Mouse (Mus musculus) neural tube, embryonic 14.5 days (tissue): ENCODE measurements around the gene Ptpro. TPM values are rescaled to one million over a fixed set of nuclear protein-coding genes. Genes with fewer than 3 reads are reported as not detected.

Experiments
- ATAC-seq: fragments of 200-750 bp; cut with Nextera tagmentation; 2 replicates; pipeline ENCODE4 v1.8.0; 2017; ENCODE audit warnings: low read depth, mild to moderate bottlenecking, moderate TSS enrichment, moderate library complexity
- H3K27ac ChIP-seq: fragments of 300-500 bp; sonication (generic); 2 replicates; pipeline ENCODE4 v1.5.1; 2014; ENCODE audit warnings: low read depth, mild to moderate bottlenecking, control low read depth, low read length, moderate library complexity, mixed read lengths
- H3K27me3 ChIP-seq: fragments of 300-500 bp; sonication (generic); 2 replicates; pipeline ENCODE4 v1.6.1; 2014; ENCODE audit warnings: low read length; ENCODE audit not compliant: control insufficient read depth, insufficient read depth
- H3K36me3 ChIP-seq: fragments of 300-500 bp; sonication (generic); 2 replicates; pipeline ENCODE4 v1.6.1; 2014; ENCODE audit warnings: low read length, mixed read lengths; ENCODE audit not compliant: control insufficient read depth, insufficient read depth
- H3K4me1 ChIP-seq: fragments of 300-500 bp; sonication (generic); 2 replicates; pipeline ENCODE4 v1.6.1; 2014; ENCODE audit warnings: low read length; ENCODE audit not compliant: control insufficient read depth, insufficient read depth
- H3K4me2 ChIP-seq: fragments of 300-500 bp; sonication (generic); 2 replicates; pipeline ENCODE4 v1.6.1; 2014; ENCODE audit warnings: mild to moderate bottlenecking, low read depth, low read length, control low read depth
- H3K4me3 ChIP-seq: fragments of 300-500 bp; sonication (generic); 2 replicates; pipeline ENCODE4 v1.5.1; 2014; ENCODE audit warnings: low read depth, low read length, control low read depth, mixed read lengths
- H3K9ac ChIP-seq: fragments of 300-500 bp; sonication (generic); replicated peaks from 2 replicates; pipeline ENCODE4 v1.6.1; 2014; ENCODE audit warnings: low read depth, mild to moderate bottlenecking, control low read depth, low read length, mixed read lengths
- H3K9me3 ChIP-seq: fragments of 300-500 bp; sonication (generic); 2 replicates; pipeline ENCODE4 v1.6.1; 2016; ENCODE audit warnings: low read length; ENCODE audit not compliant: control insufficient read depth
- WGBS: fragments of 180-500 bp; shearing (Covaris S2); extraction: QIAGEN DNeasy Blood & Tissue Kit; methylation state at CpG from one replicate; pipeline ENCODE4 v1.1.7; 2014; 5-methylcytosine and 5-hydroxymethylcytosine counted together
- polyA plus RNA-seq: library from polyadenylated mRNA; unstranded; fragments of >200 nt; fragmentation: Nextera tagmentation; extraction: Ambion mirVana; gene quantifications from 2 replicates; pipeline ENCODE4 v1.2.1, GENCODE M21; 2014

Ptpro gene
- polyA plus RNA-seq, 1 experiment from 2014 or later: 56.4 TPM

- Histone ChIP-seq H3K9ac (no peak overlapping the region), H3K9me3 (no peaks in the 10 kb centered on the region), H3K27me3 (no peaks in the 10 kb centered on the region), H3K27ac (no peak overlapping the region), H3K4me1 (peaks cover 5% of the 10 kb centered on the region; the same call in 1 of the 2 replicates), H3K36me3 (no peaks in the 10 kb centered on the region), H3K4me3 (no peak overlapping the region), H3K4me2 (no peak overlapping the region)
- ATAC-seq: no peak
- 69% methylated on average over 7 of the region's 7 CpGs for WGBS
Measured at GRCm38 (mm10) chr6:137282050-137282449, 29.9 kb downstream of the Ptpro start.

GRCm38 (mm10) chr6:137286376-137286775 is 34.3 kb downstream of the Ptpro start:
- H3K27me3 ChIP-seq: no peaks in the 10 kb centered on the region
- no peaks in the 10 kb centered on the region for H3K36me3 ChIP-seq
- no peaks in the 10 kb centered on the region for H3K4me1 ChIP-seq
- no peak overlapping the region for H3K27ac ChIP-seq
- H3K4me3 ChIP-seq: no peak overlapping the region
- WGBS: 91% methylated on average over 6 of the region's 6 CpGs
- no peak overlapping the region for H3K9ac ChIP-seq
- H3K4me2 ChIP-seq: no peak overlapping the region
- no peak for ATAC-seq
- H3K9me3 ChIP-seq: no peaks in the 10 kb centered on the region

- 61% methylated on average over 7 of the region's 7 CpGs for WGBS
- no peak for ATAC-seq
- no peaks in the 10 kb centered on the region for H3K4me1 ChIP-seq
Measured at GRCm38 (mm10) chr6:137287788-137288187, 35.7 kb downstream of the Ptpro start.

GRCm38 (mm10) chr6:137288264-137288663 is 36.1 kb downstream of the Ptpro start:
- WGBS: 91% methylated on average over 5 of the region's 5 CpGs
- H3K27me3 ChIP-seq: no peaks in the 10 kb centered on the region
- ATAC-seq: no peak
- H3K4me3 ChIP-seq: no peak overlapping the region
- H3K36me3 ChIP-seq: no peaks in the 10 kb centered on the region
- no peak overlapping the region for H3K9ac ChIP-seq
- no peaks in the 10 kb centered on the region for H3K9me3 ChIP-seq
- H3K4me2 ChIP-seq: no peak overlapping the region
- no peak overlapping the region for H3K27ac ChIP-seq
- no peaks in the 10 kb centered on the region for H3K4me1 ChIP-seq

More at GRCm38 (mm10) chr6:137287788-137288187, 35.7 kb downstream of the Ptpro start:
- H3K9me3 ChIP-seq: no peaks in the 10 kb centered on the region
- no peak overlapping the region for H3K27ac ChIP-seq
- H3K4me3 ChIP-seq: no peak overlapping the region
- no peaks in the 10 kb centered on the region for H3K36me3 ChIP-seq
- no peaks in the 10 kb centered on the region for H3K27me3 ChIP-seq
- no peak overlapping the region for H3K4me2 ChIP-seq
- H3K9ac ChIP-seq: no peak overlapping the region

- Histone ChIP-seq H3K4me2 (no peak overlapping the region), H3K4me1 (peaks cover 4% of the 10 kb centered on the region; the same call in 1 of the 2 replicates), H3K27ac (no peak overlapping the region), H3K9me3 (no peaks in the 10 kb centered on the region), H3K9ac (no peak overlapping the region), H3K36me3 (no peaks in the 10 kb centered on the region), H3K27me3 (no peaks in the 10 kb centered on the region), H3K4me3 (no peak overlapping the region)
- WGBS: 68% methylated on average over 2 of the region's 2 CpGs
- no peak for ATAC-seq
Measured at GRCm38 (mm10) chr6:137292421-137292820, 40.3 kb downstream of the Ptpro start.

- Histone ChIP-seq H3K4me1 (peaks cover 4% of the 10 kb centered on the region; the same call in 1 of the 2 replicates), H3K27ac (no peak overlapping the region), H3K27me3 (no peaks in the 10 kb centered on the region), H3K9me3 (no peaks in the 10 kb centered on the region), H3K4me2 (no peak overlapping the region), H3K36me3 (no peaks in the 10 kb centered on the region), H3K4me3 (no peak overlapping the region), H3K9ac (no peak overlapping the region)
- 60% methylated on average over 20 of the region's 20 CpGs for WGBS
- 0 out of 2 replicates have a peak, but pooled peaks have one; percentile 31 for ATAC-seq
Measured at GRCm38 (mm10) chr6:137294973-137295820, 43.1 kb downstream of the Ptpro start.

GRCm38 (mm10) chr6:137302561-137302960 is 50.4 kb downstream of the Ptpro start:
- WGBS: 90% methylated on average over 4 of the region's 4 CpGs
- no peak for ATAC-seq

GRCm38 (mm10) chr6:137303824-137304223 is 51.7 kb downstream of the Ptpro start:
- H3K27me3 ChIP-seq: no peaks in the 10 kb centered on the region
- no peaks in the 10 kb centered on the region for H3K9me3 ChIP-seq
- 92% methylated on average over 2 of the region's 2 CpGs for WGBS
- no peak overlapping the region for H3K4me3 ChIP-seq
- H3K36me3 ChIP-seq: no peaks in the 10 kb centered on the region
- H3K4me1 ChIP-seq: no peaks in the 10 kb centered on the region
- ATAC-seq: no peak
- no peak overlapping the region for H3K9ac ChIP-seq
- H3K4me2 ChIP-seq: no peak overlapping the region
- H3K27ac ChIP-seq: no peak overlapping the region

More at GRCm38 (mm10) chr6:137302561-137302960, 50.4 kb downstream of the Ptpro start:
- Histone ChIP-seq H3K4me2 (no peak overlapping the region), H3K27ac (no peak overlapping the region), H3K4me1 (no peaks in the 10 kb centered on the region), H3K9me3 (no peaks in the 10 kb centered on the region), H3K27me3 (no peaks in the 10 kb centered on the region), H3K4me3 (no peak overlapping the region), H3K36me3 (no peaks in the 10 kb centered on the region), H3K9ac (no peak overlapping the region)

- H3K9me3 ChIP-seq: no peaks in the 10 kb centered on the region
- H3K4me1 ChIP-seq: 0 out of 2 replicates have a peak, but pooled peaks cover 2% of the 10 kb centered on the region
- 67% methylated on average over 4 of the region's 4 CpGs for WGBS
- no peak overlapping the region for H3K4me2 ChIP-seq
- no peak overlapping the region for H3K4me3 ChIP-seq
- H3K9ac ChIP-seq: no peak overlapping the region
- no peaks in the 10 kb centered on the region for H3K27me3 ChIP-seq
- H3K36me3 ChIP-seq: no peaks in the 10 kb centered on the region
- no peak for ATAC-seq
- no peak overlapping the region for H3K27ac ChIP-seq
Measured at GRCm38 (mm10) chr6:137315265-137315664, 63.1 kb downstream of the Ptpro start.
